In genomic region chr2:148326414-148326813, GRCm38 (mm10) we compare ENCODE assay signal across 13 mouse cellular contexts.
DNase-seq lines count a peak whose midpoint lies in the region; ATAC-seq and TF ChIP-seq lines count a peak whose summit lies in the region.
"Had no signal": no experiment of that assay in that cellular context is flagged by ENCODE, and none has a peak within 500 bp of the region (broad histone marks: within the 10 kb centered on the region; RNA-seq: fewer than 3 reads in every experiment).

No protein-coding gene starts in this region.

- TF ChIP-seq POLR2A in cerebellum, adult 2 months (IDR thresholded peaks at IDR 0.05; ENCODE audit: borderline replicate concordance, insufficient read depth, low read length), result no peak

- no peaks in the 10 kb centered on the region for H3K9me3 ChIP-seq in midbrain, embryonic 13.5 days
- H3K9me3 ChIP-seq in midbrain, postnatal 0 days (ENCODE audit: low read length), result no peaks in the 10 kb centered on the region
- H3K9me3 ChIP-seq in hindbrain, embryonic 13.5 days, result no peaks in the 10 kb centered on the region
- no peaks in the 10 kb centered on the region for H3K9me3 ChIP-seq in neural tube, embryonic 13.5 days

- no peak for TF ChIP-seq CTCF in midbrain, postnatal 0 days (IDR thresholded peaks at IDR 0.05)
- TF ChIP-seq CTCF in cerebellum, adult 2 months (IDR thresholded peaks at IDR 0.05; ENCODE audit: borderline replicate concordance, insufficient read depth, low read depth, low read length), result no peak

- H3K36me3 ChIP-seq in midbrain, embryonic 13.5 days, result no peaks in the 10 kb centered on the region
- no peaks in the 10 kb centered on the region for H3K36me3 ChIP-seq in midbrain, postnatal 0 days (ENCODE audit: insufficient read depth, low read length)
- H3K36me3 ChIP-seq in hindbrain, embryonic 13.5 days, result no peaks in the 10 kb centered on the region
- H3K36me3 ChIP-seq in neural tube, embryonic 13.5 days, result no peaks in the 10 kb centered on the region

- no peak overlapping the region for H3K4me3 ChIP-seq in midbrain, embryonic 13.5 days (replicated peaks)
- H3K4me3 ChIP-seq in midbrain, postnatal 0 days (ENCODE audit: low read depth, low read length), result no peak overlapping the region
- H3K4me3 ChIP-seq in hindbrain, embryonic 13.5 days, result no peak overlapping the region
- no peak overlapping the region for H3K4me3 ChIP-seq in neural tube, embryonic 13.5 days
- no peak overlapping the region for H3K4me3 ChIP-seq in cerebellum, adult 2 months (replicated peaks; ENCODE audit: insufficient read depth, low read depth, low read length)

- 72% methylated on average over 2 of the region's 2 CpGs for WGBS in midbrain, embryonic 13.5 days
- 65% methylated on average over 2 of the region's 2 CpGs for WGBS in midbrain, postnatal 0 days
- WGBS in hindbrain, embryonic 13.5 days, result 53% methylated on average over 2 of the region's 2 CpGs
- 42% methylated on average over 2 of the region's 2 CpGs for WGBS in neural tube, embryonic 13.5 days
- 62% methylated on average over 2 of the region's 2 CpGs for WGBS in cerebellum, adult 2 months

- ATAC-seq in midbrain, embryonic 13.5 days, result 0 out of 2 replicates have a peak, but pooled peaks have one; percentile 40
- no peak for ATAC-seq in midbrain, postnatal 0 days (ENCODE audit: low FRiP score)
- ATAC-seq in hindbrain, embryonic 13.5 days (ENCODE audit: low FRiP score), result peak; percentile 65; the same call in 1 of the 2 replicates
- peak; percentile 47; the same call in 1 of the 2 replicates for ATAC-seq in neural tube, embryonic 13.5 days (ENCODE audit: low read depth)
- ATAC-seq: inflammation-experienced regulatory T-cells, adult 6 months had no signal

- no peaks in the 10 kb centered on the region for H3K27me3 ChIP-seq in midbrain, embryonic 13.5 days
- H3K27me3 ChIP-seq in midbrain, postnatal 0 days (ENCODE audit: insufficient read depth, low read length), result no peaks in the 10 kb centered on the region
- no peaks in the 10 kb centered on the region for H3K27me3 ChIP-seq in hindbrain, embryonic 13.5 days
- no peaks in the 10 kb centered on the region for H3K27me3 ChIP-seq in neural tube, embryonic 13.5 days
- no peaks in the 10 kb centered on the region for H3K27me3 ChIP-seq in cerebellum, adult 2 months (ENCODE audit: control insufficient read depth, insufficient read depth, low read length)

- H3K4me2 ChIP-seq in midbrain, embryonic 13.5 days (replicated peaks), result no peak overlapping the region
- H3K4me2 ChIP-seq in midbrain, postnatal 0 days (ENCODE audit: low read depth, low read length, poor library complexity, severe bottlenecking), result no peak overlapping the region
- no peak overlapping the region for H3K4me2 ChIP-seq in hindbrain, embryonic 13.5 days
- no peak overlapping the region for H3K4me2 ChIP-seq in neural tube, embryonic 13.5 days

- no peak overlapping the region for H3K9ac ChIP-seq in midbrain, embryonic 13.5 days (replicated peaks)
- no peak overlapping the region for H3K9ac ChIP-seq in midbrain, postnatal 0 days (replicated peaks; ENCODE audit: low read length, poor library complexity, severe bottlenecking)
- no peak overlapping the region for H3K9ac ChIP-seq in hindbrain, embryonic 13.5 days
- H3K9ac ChIP-seq in neural tube, embryonic 13.5 days, result no peak overlapping the region

- DNase-seq in midbrain, postnatal 0 days (ENCODE audit: low spot score), result no peak
- DNase-seq in embryo, embryonic 9.5 days (ENCODE audit: extremely low spot score), result peak; percentile 12
- DNase-seq in cerebellum, adult 2 months, result no peak
- DNase-seq in ovary, postnatal 14 days (ENCODE audit: low spot score), result no peak
- DNase-seq: adrenal gland, postnatal 14 days; cerebellum, postnatal 14 days; heart, adult 18-20 months; lung, adult 18-20 months had no signal

- H3K4me1 ChIP-seq in midbrain, embryonic 13.5 days (replicated peaks), result no peaks in the 10 kb centered on the region
- H3K4me1 ChIP-seq in midbrain, postnatal 0 days (ENCODE audit: insufficient read depth, low read length), result no peaks in the 10 kb centered on the region
- H3K4me1 ChIP-seq in hindbrain, embryonic 13.5 days (replicated peaks), result peaks cover 4% of the 10 kb centered on the region
- peaks cover 14% of the 10 kb centered on the region for H3K4me1 ChIP-seq in neural tube, embryonic 13.5 days (replicated peaks)
- no peaks in the 10 kb centered on the region for H3K4me1 ChIP-seq in cerebellum, adult 2 months (ENCODE audit: control insufficient read depth, insufficient read depth, low read length)

- H3K27ac ChIP-seq in midbrain, embryonic 13.5 days, result no peak overlapping the region
- H3K27ac ChIP-seq in midbrain, postnatal 0 days (ENCODE audit: low read depth, low read length), result no peak overlapping the region
- no peak overlapping the region for H3K27ac ChIP-seq in hindbrain, embryonic 13.5 days
- H3K27ac ChIP-seq in neural tube, embryonic 13.5 days (replicated peaks), result no peak overlapping the region
- no peak overlapping the region for H3K27ac ChIP-seq in cerebellum, adult 2 months (ENCODE audit: insufficient read depth, low read length)
- H3K27ac ChIP-seq: macrophage had no signal
